Mouse (Mus musculus) left cerebral cortex, postnatal 10 days (tissue): ENCODE data around the gene Pnpla7. TPM values are rescaled to one million over a fixed set of nuclear protein-coding genes. Genes with fewer than 3 reads are reported as not detected.
A peak's percentile ranks its signal among the peaks of the same experiment; 100 is the strongest.
"Not testable (repeated sequence)": the region's sequence is repeated elsewhere in the genome, so short reads cannot be mapped to it uniquely, and the experiment has no call there.

Experiments
- DNase-seq, 2 experiments: peaks; one replicate each; pipeline ENCODE4 v3.0.0; 2021 to 2022; ENCODE audit warnings: low spot score in 2 of 2, mixed read lengths in 1 of 2; ENCODE audit errors: extremely low spot score in 1 of 2
- intact Hi-C: fragments of 180-260 bp; cut with DNase I; formaldehyde crosslinking; loops from one replicate; pipeline ENCODE4 v1.15.1; 2025
- total RNA-seq, 2 experiments: library from RNA; stranded (reverse); gene quantifications; 2 replicates each; pipeline ENCODE4 v1.2.3; 2021

Gene Pnpla7
- total RNA-seq: 10 to 100 TPM in 1 of 2 experiments, 1 to 10 TPM in 1; 8.7 to 12.3 TPM

- peak; percentile 61 to 89 for DNase-seq
- intact Hi-C loops: no loop called here
Observed at GRCm38 (mm10) chr2:24975704-24976297, at the start of gene Pnpla7. Gene Pnpla7 (plus strand): TSS chr2:24976033.

- intact Hi-C loops: no loop called here
- no peak for DNase-seq
Observed at GRCm38 (mm10) chr2:24926345-24926964, 49.4 kb upstream of the Pnpla7 start.

- intact Hi-C loops: no loop called here
- no peak for DNase-seq
Observed at GRCm38 (mm10) chr2:24926965-24927358, 48.9 kb upstream of the Pnpla7 start.

- DNase-seq: peak in 1 of 2 experiments; percentile 45
- intact Hi-C loops: no loop called here
Observed at GRCm38 (mm10) chr2:24927810-24928479, 47.9 kb upstream of the Pnpla7 start.

GRCm38 (mm10) chr2:24929119-24929518 lies 46.7 kb upstream of the Pnpla7 start:
- no peak for DNase-seq
- intact Hi-C loops: no loop called here

- intact Hi-C loops: no loop called here
- no peak for DNase-seq
Observed at GRCm38 (mm10) chr2:24929593-24929992, 46.2 kb upstream of the Pnpla7 start.

GRCm38 (mm10) chr2:24934441-24934963 lies 41.3 kb upstream of the Pnpla7 start:
- no peak for DNase-seq
- intact Hi-C loops: no loop called here

GRCm38 (mm10) chr2:24935057-24935796 lies 40.6 kb upstream of the Pnpla7 start, which contains the start of gene Arrdc1:
Gene Arrdc1 (minus strand): TSS chr2:24935252.
- intact Hi-C loops: no loop called here

GRCm38 (mm10) chr2:24942092-24942491 lies 33.7 kb upstream of the Pnpla7 start:
- intact Hi-C loops: no loop called here
- no peak for DNase-seq

More at GRCm38 (mm10) chr2:24935057-24935796, 40.6 kb upstream of the Pnpla7 start, which contains the start of gene Arrdc1:
- DNase-seq: peak; percentile 85 to 94

- intact Hi-C loops, DNase-seq: not testable (repeated sequence)
Observed at GRCm38 (mm10) chr2:24944304-24944703, 31.5 kb upstream of the Pnpla7 start.

- intact Hi-C loops: no loop called here
- DNase-seq: peak; percentile 96 to 99
Observed at GRCm38 (mm10) chr2:24949421-24950188, 26.2 kb upstream of the Pnpla7 start, which contains the start of gene Zmynd19. Gene Zmynd19 (plus strand): TSS chr2:24949792.

- no peak for DNase-seq
- intact Hi-C loops: no loop called here
Observed at GRCm38 (mm10) chr2:24950189-24950535, 25.7 kb upstream of the Pnpla7 start.

- no peak for DNase-seq
- intact Hi-C loops: no loop called here
Observed at GRCm38 (mm10) chr2:24952537-24953055, 23.2 kb upstream of the Pnpla7 start.

GRCm38 (mm10) chr2:24960910-24961309 lies 14.9 kb upstream of the Pnpla7 start:
- peak in 1 of 2 experiments; percentile 45 for DNase-seq
- intact Hi-C loops: no loop called here

- DNase-seq: peak; percentile 88 to 91
- intact Hi-C loops: no loop called here
Observed at GRCm38 (mm10) chr2:24962304-24963000, 13.4 kb upstream of the Pnpla7 start, which contains the start of gene Dph7. Gene Dph7 (plus strand): TSS chr2:24962400.

GRCm38 (mm10) chr2:24970386-24970785 lies 5.4 kb upstream of the Pnpla7 start:
- no peak for DNase-seq
- intact Hi-C loops: loop anchor here (5.0 kb wide), 1 partner anchor 217 kb away; no protein-coding TSS in a partner anchor

GRCm38 (mm10) chr2:24974452-24974851 lies 1.4 kb upstream of the Pnpla7 start:
- intact Hi-C loops: loop anchor here (5.0 kb wide), 1 partner anchor 213 kb away; no protein-coding TSS in a partner anchor

More at GRCm38 (mm10) chr2:24974452-24974851, 1.4 kb upstream of the Pnpla7 start:
- DNase-seq: not testable (repeated sequence)
